Comparison of ENCODE assay signal across 8 mouse cellular contexts in genomic region chr19:8839103-8839907, GRCm38 (mm10). TPM values are rescaled to one million over a fixed set of nuclear protein-coding genes. Genes with fewer than 3 reads are reported as not detected.
DNase-seq lines count a peak whose midpoint lies in the region; ATAC-seq lines count a peak whose summit lies in the region.

Gene Gng3, minus strand, starts transcription at chr19:8839194.

- peaks cover 32% of the 10 kb centered on the region for H3K36me3 ChIP-seq in kidney, embryonic 15.5 days
- H3K36me3 ChIP-seq in forebrain, embryonic 16.5 days (ENCODE audit: control insufficient read depth, insufficient read depth): peaks cover 9% of the 10 kb centered on the region
- peaks cover 4% of the 10 kb centered on the region for H3K36me3 ChIP-seq in midbrain, embryonic 15.5 days (replicated peaks)

- H3K9ac ChIP-seq in kidney, embryonic 15.5 days: peak within 1 kb of the TSS; percentile 75
- H3K9ac ChIP-seq in forebrain, embryonic 16.5 days (replicated peaks; ENCODE audit: low read depth, low read length): peak within 1 kb of the TSS; percentile 76
- H3K9ac ChIP-seq in midbrain, embryonic 15.5 days: peak within 1 kb of the TSS; percentile 89

- peaks cover 36% of the 10 kb centered on the region for H3K4me1 ChIP-seq in kidney, embryonic 15.5 days
- H3K4me1 ChIP-seq in brown adipose tissue, adult 24 weeks (ENCODE audit: control insufficient read depth, insufficient read depth, insufficient read length, low read length): peaks cover 14% of the 10 kb centered on the region
- H3K4me1 ChIP-seq in forebrain, embryonic 16.5 days (replicated peaks; ENCODE audit: control insufficient read depth, insufficient read depth, low read length): peaks cover 22% of the 10 kb centered on the region
- H3K4me1 ChIP-seq in midbrain, embryonic 15.5 days: peaks cover 28% of the 10 kb centered on the region

- no peaks in the 10 kb centered on the region for H3K9me3 ChIP-seq in kidney, embryonic 15.5 days (replicated peaks)
- no peaks in the 10 kb centered on the region for H3K9me3 ChIP-seq in forebrain, embryonic 16.5 days (ENCODE audit: control insufficient read depth, low read length)
- no peaks in the 10 kb centered on the region for H3K9me3 ChIP-seq in midbrain, embryonic 15.5 days

- peak within 1 kb of the TSS; percentile 91 for H3K4me2 ChIP-seq in kidney, embryonic 15.5 days
- H3K4me2 ChIP-seq in forebrain, embryonic 16.5 days (ENCODE audit: low read length): peak within 1 kb of the TSS; percentile 91
- peak within 1 kb of the TSS; percentile 60 for H3K4me2 ChIP-seq in midbrain, embryonic 15.5 days

- no peaks in the 10 kb centered on the region for H3K27me3 ChIP-seq in kidney, embryonic 15.5 days
- no peaks in the 10 kb centered on the region for H3K27me3 ChIP-seq in forebrain, embryonic 16.5 days (replicated peaks; ENCODE audit: control insufficient read depth, insufficient read depth, low read length)
- no peaks in the 10 kb centered on the region for H3K27me3 ChIP-seq in midbrain, embryonic 15.5 days (replicated peaks)

- H3K4me3 ChIP-seq in kidney, embryonic 15.5 days (replicated peaks): peak within 1 kb of the TSS; percentile 59
- peak within 1 kb of the TSS; percentile 72 for H3K4me3 ChIP-seq in brown adipose tissue, adult 24 weeks (ENCODE audit: insufficient read depth, low read depth, low read length)
- peak within 1 kb of the TSS; percentile 74 for H3K4me3 ChIP-seq in forebrain, embryonic 16.5 days (replicated peaks; ENCODE audit: low read length)
- peak within 1 kb of the TSS; percentile 66 for H3K4me3 ChIP-seq in midbrain, embryonic 15.5 days

- WGBS in kidney, embryonic 15.5 days: 56% methylated on average over 11 of the region's 11 CpGs
- 23% methylated on average over 11 of the region's 11 CpGs for WGBS in forebrain, embryonic 16.5 days
- WGBS in midbrain, embryonic 15.5 days: 26% methylated on average over 11 of the region's 11 CpGs

- no peak for DNase-seq in kidney, adult 18-20 months
- peak; percentile 76 to 77 for DNase-seq in layer of hippocampus, postnatal 36 days
- DNase-seq in urinary bladder, postnatal 4 days (ENCODE audit: low spot score in 2 of 2): no peak
- DNase-seq in urinary bladder, postnatal 25 days (ENCODE audit: low spot score): no peak

- no peak for ATAC-seq in kidney, embryonic 15.5 days (replicated peaks; ENCODE audit: low FRiP score)
- ATAC-seq in forebrain, embryonic 16.5 days: peak; percentile 83
- ATAC-seq in midbrain, embryonic 15.5 days (replicated peaks): peak; percentile 94

- H3K27ac ChIP-seq in kidney, embryonic 15.5 days: peak within 1 kb of the TSS; percentile 99
- peak within 1 kb of the TSS; percentile 69 for H3K27ac ChIP-seq in brown adipose tissue, adult 24 weeks (replicated peaks; ENCODE audit: low read depth, low read length)
- H3K27ac ChIP-seq in forebrain, embryonic 16.5 days (ENCODE audit: low read length): peak within 1 kb of the TSS; percentile 98
- peak within 1 kb of the TSS; percentile 98 for H3K27ac ChIP-seq in midbrain, embryonic 15.5 days

RNA-seq across cellular contexts. Expression of gene Gng3, which starts in this region (rescaled TPM):
- 4.8 and 8.5 TPM in 2 replicates for polyA plus RNA-seq in kidney, embryonic 15.5 days (2015; fragmentation: Nextera tagmentation; extraction: Ambion mirVana)
- not detected in 2 replicates for polyA plus RNA-seq in brown adipose tissue, adult 24 weeks (2012; ENCODE audit: insufficient read depth, insufficient read length, missing spikeins)
- 258 and 306 TPM in 2 replicates for polyA plus RNA-seq in forebrain, embryonic 16.5 days (2015; fragmentation: Nextera tagmentation; extraction: Ambion mirVana)
- total RNA-seq in layer of hippocampus, postnatal 36 days (2021): 100 to 1,000 TPM; 161 to 172 TPM
- 479 and 483 TPM in 2 replicates for polyA plus RNA-seq in midbrain, embryonic 15.5 days (2015; fragmentation: Nextera tagmentation; extraction: Ambion mirVana)

Comparison
In these comparisons a context has a peak if more than half of its experiments do, and no peak if none do; other contexts are left out.
1. RNA of gene Gng3 (polyA plus RNA-seq): 479 to 483 TPM in midbrain, embryonic 15.5 days and 258 to 306 TPM in forebrain, embryonic 16.5 days; 4.8 to 8.5 TPM in kidney, embryonic 15.5 days and not detected in brown adipose tissue, adult 24 weeks; every median in the first group is over 10 times any median in the second.
2. DNase-seq: peak in layer of hippocampus, postnatal 36 days (2 of 2); none in kidney, adult 18-20 months (single experiment), urinary bladder, postnatal 4 days (0 of 2) and urinary bladder, postnatal 25 days (single experiment).
3. Peak in every context shown above with its lines, with median percentiles within 50 percentile points of each other: H3K27ac ChIP-seq, H3K4me2 ChIP-seq, H3K4me3 ChIP-seq and H3K9ac ChIP-seq.